Mouse (Mus musculus) gonadal fat pad, adult 2 months (tissue): ENCODE measurements around the gene Ip6k1. TPM values are rescaled to one million over a fixed set of nuclear protein-coding genes. Genes with fewer than 3 reads are reported as not detected.
"Not testable (repeated sequence)": the region's sequence is repeated elsewhere in the genome, so short reads cannot be mapped to it uniquely, and the experiment has no call there.

Experiments used
- DNase-seq: peaks from one replicate; pipeline ENCODE4 v3.0.0-alpha.2; 2012; ENCODE audit warnings: low read depth
- polyA plus RNA-seq: library from polyadenylated mRNA; depleted of rRNA; stranded (reverse); fragments of >200 nt; gene quantifications from 2 replicates; pipeline ENCODE4 v1.2.3, GENCODE M21; 2012

The Ip6k1 gene
- polyA plus RNA-seq, 1 experiment: 94.3 TPM

- no peak for DNase-seq
Observed at GRCm38 (mm10) chr9:107982681-107983346, 19.5 kb upstream of the Ip6k1 start, which contains the start of gene Gm20661. Gene Gm20661 (plus strand): TSS chr9:107983058.

GRCm38 (mm10) chr9:107983421-107983890 is 18.8 kb upstream of the Ip6k1 start:
- DNase-seq: no peak

- no peak for DNase-seq
Observed at GRCm38 (mm10) chr9:107984052-107984753, 18.1 kb upstream of the Ip6k1 start.

GRCm38 (mm10) chr9:107984754-107985055 is 17.6 kb upstream of the Ip6k1 start:
- DNase-seq: no peak

GRCm38 (mm10) chr9:107985131-107986119 is 16.9 kb upstream of the Ip6k1 start, which contains the start of gene Inka1:
Gene Inka1 (minus strand): TSS chr9:107985879.
- DNase-seq: no peak

- DNase-seq: no peak
Observed at GRCm38 (mm10) chr9:107986376-107986775, 15.9 kb upstream of the Ip6k1 start.

- DNase-seq: no peak
Observed at GRCm38 (mm10) chr9:107987950-107988349, 14.4 kb upstream of the Ip6k1 start.

GRCm38 (mm10) chr9:107992197-107992596 is 10.1 kb upstream of the Ip6k1 start, which contains the start of gene Cdhr4:
Gene Cdhr4 (plus strand): TSS chr9:107992497.
- DNase-seq: no peak

GRCm38 (mm10) chr9:107993013-107993412 is 9.3 kb upstream of the Ip6k1 start:
- no peak for DNase-seq

- DNase-seq: no peak
Observed at GRCm38 (mm10) chr9:107994464-107994863, 7.8 kb upstream of the Ip6k1 start.

GRCm38 (mm10) chr9:107995513-107995912 is 6.8 kb upstream of the Ip6k1 start:
- DNase-seq: no peak

- no peak for DNase-seq
Observed at GRCm38 (mm10) chr9:107996049-107996448, 6.3 kb upstream of the Ip6k1 start, which contains the start of gene Gm20662. Gene Gm20662 (plus strand): TSS chr9:107996349.

- no peak for DNase-seq
Observed at GRCm38 (mm10) chr9:108002778-108003530, 653 bp downstream of the Ip6k1 start.

GRCm38 (mm10) chr9:108003531-108003890 is 1.2 kb downstream of the Ip6k1 start:
- DNase-seq: no peak

- no peak for DNase-seq
Observed at GRCm38 (mm10) chr9:108008041-108008440, 5.7 kb downstream of the Ip6k1 start.

GRCm38 (mm10) chr9:108010385-108010784 is 8.1 kb downstream of the Ip6k1 start:
- DNase-seq: no peak

- DNase-seq: not testable (repeated sequence)
Observed at GRCm38 (mm10) chr9:108013577-108013976, 11.3 kb downstream of the Ip6k1 start.

- no peak for DNase-seq
Observed at GRCm38 (mm10) chr9:108017127-108017526, 14.8 kb downstream of the Ip6k1 start.

- no peak for DNase-seq
Observed at GRCm38 (mm10) chr9:108020741-108021140, 18.4 kb downstream of the Ip6k1 start.

GRCm38 (mm10) chr9:108023216-108023615 is 20.9 kb downstream of the Ip6k1 start:
- DNase-seq: no peak

- DNase-seq: no peak
Observed at GRCm38 (mm10) chr9:108026584-108026983, 24.3 kb downstream of the Ip6k1 start.
